Mouse (Mus musculus): ENCODE measurements around the gene 9330182L06Rik.

- TF ChIP-seq CTCF (IDR thresholded peaks at IDR 0.05; ENCODE audit: borderline replicate concordance, control insufficient read depth, extremely low read depth, insufficient read depth, low read length, poor library complexity) (no peak), POLR2A (IDR thresholded peaks at IDR 0.05; ENCODE audit: control insufficient read depth, extremely low read depth, insufficient read depth, low read length, poor library complexity) (no peak)
These were observed 211.7 kb downstream of the 9330182L06Rik start for GRCm38 (mm10) chr5:9477587-9477986.

Data from thymus, adult 2 months (tissue).